Mouse (Mus musculus): ENCODE measurements around the gene Gkn1.
A peak's percentile ranks its signal among the peaks of the same experiment; 100 is the strongest.

GRCm38 (mm10) chr6:87386203-87386602, 35.5 kb upstream of the Gkn1 start:
- TF ChIP-seq HCFC1 (IDR thresholded peaks at IDR 0.05; ENCODE audit: borderline replicate concordance, insufficient read depth, low read length) (no peak), ZNF384 (IDR thresholded peaks at IDR 0.05; ENCODE audit: low read depth, low read length) (peak; percentile 98)
